Mouse (Mus musculus) C2C12 (cell line): Measurements from ENCODE around the gene Kif26b. TPM values are rescaled to one million over a fixed set of nuclear protein-coding genes. Genes with fewer than 3 reads are reported as not detected.

Source experiments
- H3K27me3 ChIP-seq: one replicate; pipeline ENCODE4 v1.6.1; 2011; ENCODE audit not compliant: control insufficient read depth, insufficient read depth, insufficient read length
- H3K36me3 ChIP-seq: one replicate; pipeline ENCODE4 v1.6.1; 2011; ENCODE audit not compliant: control insufficient read depth, insufficient read depth
- H3K4me3 ChIP-seq: one replicate; pipeline ENCODE4 v1.5.1; 2011; ENCODE audit warnings: mild to moderate bottlenecking, control low read depth; ENCODE audit not compliant: poor library complexity, insufficient read depth, severe bottlenecking
- H3K79me2 ChIP-seq: one replicate; pipeline ENCODE4 v1.6.1; 2011; ENCODE audit not compliant: control insufficient read depth, insufficient read depth
- H3K79me3 ChIP-seq: one replicate; pipeline ENCODE4 v1.6.1; 2011; ENCODE audit warnings: low read depth, control low read depth
- H3ac ChIP-seq: one replicate; pipeline ENCODE3; 2011; ENCODE audit warnings: low read depth; ENCODE audit not compliant: control insufficient read depth, insufficient read length
- CEBPB ChIP-seq: IDR thresholded peaks from one replicate; pipeline ENCODE4 v1.6.1; 2011; ENCODE audit warnings: low read depth, mild to moderate bottlenecking, control low read depth, moderate library complexity
- CTCF ChIP-seq: IDR thresholded peaks from one replicate; pipeline ENCODE4 v1.5.1; 2011; ENCODE audit not compliant: control insufficient read depth, insufficient read depth, insufficient read length
- FOSL1 ChIP-seq: IDR thresholded peaks from one replicate; pipeline ENCODE4 v1.8.0; 2011; ENCODE audit warnings: mild to moderate bottlenecking, low read length; ENCODE audit not compliant: poor library complexity, insufficient read depth, severe bottlenecking
- MAX ChIP-seq: IDR thresholded peaks from one replicate; pipeline ENCODE4 v1.6.1; 2011; ENCODE audit warnings: mild to moderate bottlenecking, control low read depth
- MYOD1 ChIP-seq: IDR thresholded peaks from one replicate; pipeline ENCODE4 v1.6.1; 2011; ENCODE audit warnings: low read depth; ENCODE audit not compliant: control insufficient read depth, insufficient read length
- MYOG ChIP-seq: IDR thresholded peaks from one replicate; pipeline ENCODE4 v1.6.1; 2011; ENCODE audit not compliant: control insufficient read depth, insufficient read length; ENCODE audit errors: extremely low read depth
- USF1 ChIP-seq: IDR thresholded peaks from one replicate; pipeline ENCODE4 v1.6.1; 2011; ENCODE audit warnings: low read depth, mild to moderate bottlenecking, control low read depth, moderate library complexity
- polyA plus RNA-seq: library from polyadenylated mRNA; unstranded; fragments of >200 nt; fragmentation: generic; extraction: Trizol; gene quantifications from one replicate; pipeline ENCODE4 v1.2.1, GENCODE M21; 2012; ENCODE audit warnings: missing spikeins

The Kif26b gene
- polyA plus RNA-seq, 1 experiment, result 1.8 TPM

DNA sequence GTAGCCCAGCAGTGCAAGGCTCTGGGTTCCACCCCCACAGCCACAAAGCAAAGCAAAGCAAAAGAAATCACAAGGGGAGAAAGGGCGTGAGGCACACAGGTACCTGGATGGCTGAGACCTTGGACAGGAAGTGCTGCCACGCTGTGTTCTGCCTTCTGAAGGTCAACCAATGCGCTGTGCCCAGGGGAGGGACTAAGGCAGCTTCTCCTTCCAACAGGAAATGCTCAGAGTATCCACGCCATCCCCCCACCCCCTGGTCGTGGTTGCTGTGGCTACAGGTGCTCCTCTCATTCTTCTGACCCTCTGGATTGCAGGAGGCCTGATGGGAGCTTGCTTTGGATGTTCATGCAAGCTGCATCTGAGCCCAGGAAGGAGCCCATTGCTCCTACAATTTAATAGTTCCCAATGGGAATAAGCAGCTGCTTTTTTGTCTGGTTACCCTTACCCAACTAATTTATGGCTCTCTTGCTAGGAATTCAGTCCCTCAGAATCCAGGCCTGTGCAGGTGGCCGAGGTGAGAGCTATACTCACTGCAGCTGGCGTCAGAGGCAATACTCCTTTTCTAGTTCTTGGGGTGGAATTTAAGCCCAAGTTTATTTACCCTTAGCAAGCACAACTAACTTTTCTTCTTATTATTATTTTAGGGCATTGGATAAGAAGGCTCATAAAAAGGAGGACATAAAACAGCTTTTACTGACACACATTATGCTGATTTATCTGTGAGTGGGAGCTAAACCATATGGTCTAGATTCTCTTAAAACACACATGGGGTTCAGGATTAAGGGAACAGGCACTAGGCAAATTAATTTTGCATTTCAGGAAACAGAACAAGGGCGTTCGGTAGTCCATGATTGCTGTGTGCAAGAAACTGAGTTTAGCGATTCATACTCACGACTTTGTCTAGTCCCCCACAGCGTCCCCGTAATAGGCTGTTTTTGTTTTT is 61.6 kb downstream of the Kif26b start:
- Histone ChIP-seq H3K4me3 (no peak overlapping the region), H3K27me3 (no peaks in the 10 kb centered on the region), H3ac (no peak overlapping the region), H3K79me2 (no peaks in the 10 kb centered on the region), H3K79me3 (no peaks in the 10 kb centered on the region), H3K36me3 (no peaks in the 10 kb centered on the region)
- TF ChIP-seq MYOG, result no peak

DNA sequence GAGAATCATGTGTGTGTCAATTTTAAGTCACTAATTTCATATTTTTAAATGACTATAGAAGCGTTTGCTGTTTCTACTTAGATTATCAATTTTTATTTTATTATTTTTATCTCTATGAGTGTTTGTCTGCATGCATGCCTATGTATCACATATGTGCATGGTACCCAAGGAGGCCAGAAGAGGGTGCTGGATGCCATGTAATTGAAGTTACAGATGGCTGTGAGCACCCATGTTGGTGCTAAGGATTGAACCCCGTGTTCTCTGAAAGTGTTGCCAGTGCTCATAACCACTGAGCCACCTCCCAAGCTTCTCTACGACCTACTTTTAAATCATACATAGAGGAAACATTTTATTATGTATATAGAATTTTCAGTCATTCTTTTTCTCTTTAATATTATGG is 68.2 kb downstream of the Kif26b start:
- no peak overlapping the region for H3ac ChIP-seq
- no peak overlapping the region for H3K4me3 ChIP-seq
- H3K36me3 ChIP-seq, result no peaks in the 10 kb centered on the region
- H3K79me3 ChIP-seq, result no peaks in the 10 kb centered on the region
- no peaks in the 10 kb centered on the region for H3K79me2 ChIP-seq
- TF ChIP-seq FOSL1 (no peak), CTCF (no peak), MYOD1 (no peak), USF1 (no peak), MAX (no peak), MYOG (no peak), CEBPB (no peak)
- H3K27me3 ChIP-seq, result no peaks in the 10 kb centered on the region

DNA sequence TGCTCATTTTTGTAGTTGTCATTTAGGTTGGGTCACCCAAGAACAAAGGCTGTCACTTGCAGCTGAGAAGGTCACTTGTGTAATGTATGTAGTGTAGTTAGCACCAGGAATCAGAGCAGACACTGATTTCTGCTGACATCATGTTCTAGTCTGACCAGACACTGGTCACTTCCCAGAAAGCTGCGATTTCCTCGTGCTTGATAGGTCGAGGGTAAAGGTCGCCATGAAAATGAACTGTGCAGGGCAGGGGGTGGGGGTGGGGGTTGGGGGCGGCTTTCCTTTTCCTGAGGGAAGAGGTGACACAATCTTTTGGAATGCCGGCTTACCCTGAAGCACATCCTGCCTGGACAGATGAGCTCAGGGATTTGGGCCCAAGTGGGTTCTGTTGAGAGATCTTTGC is 68.8 kb downstream of the Kif26b start:
- Histone ChIP-seq H3ac (no peak overlapping the region), H3K79me2 (no peaks in the 10 kb centered on the region), H3K27me3 (no peaks in the 10 kb centered on the region), H3K79me3 (no peaks in the 10 kb centered on the region), H3K36me3 (no peaks in the 10 kb centered on the region), H3K4me3 (no peak overlapping the region)
- TF ChIP-seq MAX, result no peak
- no peak for TF ChIP-seq USF1
- TF ChIP-seq CTCF, result no peak
- TF ChIP-seq CEBPB, result no peak
- TF ChIP-seq MYOG, result no peak
- TF ChIP-seq FOSL1, result no peak
- no peak for TF ChIP-seq MYOD1

DNA sequence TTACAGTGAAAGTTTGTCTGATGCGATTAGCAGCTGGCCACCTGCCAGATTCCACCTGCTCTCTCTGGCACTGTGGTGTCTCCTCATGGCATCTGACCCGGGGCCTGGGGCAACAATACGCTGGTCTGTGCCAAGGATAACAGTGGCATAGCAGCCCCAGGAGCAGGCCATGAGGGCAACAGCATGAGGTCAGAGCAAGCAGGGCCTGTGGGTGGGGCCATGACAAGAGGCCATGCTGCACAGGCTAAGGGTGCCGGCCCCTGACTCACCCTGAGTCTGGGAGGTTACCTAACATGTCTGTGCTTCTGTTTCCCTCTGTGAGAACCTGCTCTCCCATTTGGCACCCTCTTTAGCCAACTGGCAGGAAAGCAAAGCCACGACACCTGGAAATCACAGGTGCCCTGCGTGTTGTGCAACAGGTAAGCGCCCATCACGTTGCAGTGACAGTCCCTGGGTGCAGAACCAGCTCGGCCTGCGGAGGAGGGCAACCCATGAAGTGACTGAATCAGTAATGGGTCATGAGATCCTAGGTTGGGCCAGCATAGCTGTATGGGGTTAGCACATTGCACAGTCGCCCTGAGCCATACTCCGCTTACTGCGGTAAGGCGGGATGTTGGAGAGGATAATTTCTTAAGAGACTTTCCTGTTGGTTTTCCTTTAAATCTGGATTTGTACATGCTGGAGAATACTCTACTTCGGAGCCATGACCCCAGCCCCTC is 72.1 kb downstream of the Kif26b start:
- TF ChIP-seq MAX (no peak), FOSL1 (no peak), USF1 (no peak), CEBPB (no peak), MYOG (no peak), MYOD1 (no peak), CTCF (no peak)

DNA sequence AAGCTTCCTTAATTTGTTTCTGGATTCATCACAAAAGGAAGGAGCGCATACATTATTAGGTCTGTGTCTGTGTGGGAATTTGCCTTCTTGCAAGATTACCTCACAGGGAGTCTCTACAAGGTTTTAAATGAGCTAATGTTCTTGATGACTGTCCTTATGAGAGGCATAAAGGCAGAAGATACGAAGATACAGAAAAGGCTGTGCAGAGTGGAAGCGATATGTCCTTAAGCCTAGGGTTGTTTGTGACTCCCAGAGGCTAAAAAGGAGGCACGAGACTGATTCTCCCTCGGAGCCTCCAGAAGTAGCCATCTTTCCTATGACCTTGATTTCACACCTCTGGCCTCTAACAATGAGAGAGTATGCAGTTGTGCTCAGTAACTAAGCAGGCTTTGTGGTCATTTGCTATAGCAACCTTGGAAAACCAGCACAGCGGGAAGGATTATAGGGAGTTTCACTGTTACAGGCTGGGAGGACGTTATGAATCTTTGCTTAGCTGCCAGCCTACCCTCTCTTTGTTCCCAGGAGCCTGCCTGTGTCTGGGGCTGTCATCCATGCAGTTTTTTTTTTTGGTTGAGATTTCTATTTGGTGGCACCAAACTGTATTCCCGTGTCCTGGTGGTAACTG is 80.3 kb downstream of the Kif26b start:
- TF ChIP-seq FOSL1, result no peak
- no peak for TF ChIP-seq MAX
- no peak for TF ChIP-seq MYOD1
- no peak for TF ChIP-seq USF1
- TF ChIP-seq CTCF, result no peak
- no peak for TF ChIP-seq CEBPB
- TF ChIP-seq MYOG, result no peak
- Histone ChIP-seq H3ac (no peak overlapping the region), H3K4me3 (no peak overlapping the region), H3K27me3 (no peaks in the 10 kb centered on the region), H3K79me2 (no peaks in the 10 kb centered on the region), H3K79me3 (no peaks in the 10 kb centered on the region), H3K36me3 (no peaks in the 10 kb centered on the region)

More for the DNA sequence above, 72.1 kb downstream of the Kif26b start:
- Histone ChIP-seq H3K27me3 (no peaks in the 10 kb centered on the region), H3ac (no peak overlapping the region), H3K79me3 (no peaks in the 10 kb centered on the region), H3K79me2 (no peaks in the 10 kb centered on the region), H3K36me3 (no peaks in the 10 kb centered on the region), H3K4me3 (no peak overlapping the region)
